21 mouse cellular contexts compared by ENCODE assay signal in the genomic region with DNA sequence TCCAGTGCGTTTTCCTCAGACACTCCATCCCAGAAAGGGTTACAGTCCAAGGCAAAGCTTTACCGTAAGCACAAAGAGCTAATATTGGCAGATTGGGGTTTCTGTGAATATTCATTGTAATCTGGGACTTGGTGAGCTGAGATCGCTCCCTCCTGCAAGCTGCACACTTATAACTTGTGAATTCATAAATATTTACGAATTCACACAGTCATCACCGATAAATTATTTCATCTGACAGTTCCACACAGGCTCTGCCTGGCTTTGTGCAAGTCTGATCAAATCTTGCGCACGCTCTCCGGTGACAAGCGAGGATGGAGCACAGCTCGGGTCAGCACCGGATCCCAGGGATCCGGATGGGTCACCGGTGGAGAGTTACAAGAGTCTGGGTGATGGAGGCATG. TPM values are rescaled to one million over a fixed set of nuclear protein-coding genes. Genes with fewer than 3 reads are reported as not detected.
DNase-seq lines count a peak whose midpoint lies in the region; ATAC-seq and TF ChIP-seq lines count a peak whose summit lies in the region.
"Had no signal": no experiment of that assay in that cellular context is flagged by ENCODE, and none has a peak within 500 bp of the region (broad histone marks: within the 10 kb centered on the region; RNA-seq: fewer than 3 reads in every experiment).

No protein-coding gene starts in this region.

- peaks cover 19 to 26% of the 10 kb centered on the region in 2 experiments for H3K4me1 ChIP-seq in heart, embryonic 14.5 days (ENCODE audit: control insufficient read depth in 2 of 2, insufficient read depth in 2 of 2, low read length in 2 of 2)
- H3K4me1 ChIP-seq in hindbrain, embryonic 14.5 days (replicated peaks; ENCODE audit: control insufficient read depth, insufficient read depth, low read length), result peaks cover 20% of the 10 kb centered on the region; the same call in 1 of the 2 replicates
- H3K4me1 ChIP-seq in midbrain, postnatal 0 days (ENCODE audit: insufficient read depth, low read length), result peaks cover 12% of the 10 kb centered on the region; the same call in 1 of the 2 replicates
- H3K4me1 ChIP-seq: liver, embryonic 13.5 days had no signal

- H3K27me3 ChIP-seq in heart, embryonic 14.5 days (ENCODE audit: control insufficient read depth, insufficient read depth, low read length), result no peaks in the 10 kb centered on the region
- no peaks in the 10 kb centered on the region for H3K27me3 ChIP-seq in hindbrain, embryonic 14.5 days (ENCODE audit: control insufficient read depth, insufficient read depth, low read length)
- H3K27me3 ChIP-seq in midbrain, postnatal 0 days (ENCODE audit: insufficient read depth, low read length), result no peaks in the 10 kb centered on the region
- H3K27me3 ChIP-seq: liver, embryonic 13.5 days had no signal

- no peaks in the 10 kb centered on the region for H3K9me3 ChIP-seq in heart, embryonic 14.5 days (ENCODE audit: control insufficient read depth, low read length)
- no peaks in the 10 kb centered on the region for H3K9me3 ChIP-seq in hindbrain, embryonic 14.5 days (ENCODE audit: control insufficient read depth, low read length)
- no peaks in the 10 kb centered on the region for H3K9me3 ChIP-seq in midbrain, postnatal 0 days (ENCODE audit: low read length)
- H3K9me3 ChIP-seq: liver, embryonic 13.5 days had no signal

- no peak for TF ChIP-seq POLR2A in brain, embryonic 14.5 days (IDR thresholded peaks at IDR 0.05; ENCODE audit: borderline replicate concordance, extremely low read depth, insufficient read depth, insufficient read length, poor library complexity, severe bottlenecking)

- H3K4me3 ChIP-seq in heart, embryonic 14.5 days (ENCODE audit: control insufficient read depth in 1 of 2, insufficient read depth in 1 of 2, low read depth in 1 of 2, low read length in 2 of 2), result no peak overlapping the region
- H3K4me3 ChIP-seq in hindbrain, embryonic 14.5 days (replicated peaks; ENCODE audit: low read length), result no peak overlapping the region
- no peak overlapping the region for H3K4me3 ChIP-seq in midbrain, postnatal 0 days (ENCODE audit: low read depth, low read length)
- H3K4me3 ChIP-seq: gastrocnemius, adult 2 months; liver, embryonic 13.5 days had no signal

- no peaks in the 10 kb centered on the region for H3K36me3 ChIP-seq in heart, embryonic 14.5 days (ENCODE audit: control insufficient read depth, insufficient read depth, low read length)
- no peaks in the 10 kb centered on the region for H3K36me3 ChIP-seq in hindbrain, embryonic 14.5 days (replicated peaks; ENCODE audit: control insufficient read depth, insufficient read depth)
- no peaks in the 10 kb centered on the region for H3K36me3 ChIP-seq in midbrain, postnatal 0 days (ENCODE audit: insufficient read depth, low read length)
- H3K36me3 ChIP-seq: G1E; liver, embryonic 13.5 days had no signal

- no peak for ATAC-seq in heart, embryonic 14.5 days (ENCODE audit: insufficient number of reproducible peaks, insufficient read depth, low FRiP score, low read depth)
- ATAC-seq in hindbrain, embryonic 14.5 days (ENCODE audit: low FRiP score), result no peak
- ATAC-seq in midbrain, postnatal 0 days (ENCODE audit: low FRiP score), result no peak

- no peak for TF ChIP-seq CTCF in brain, embryonic 14.5 days (IDR thresholded peaks at IDR 0.05; ENCODE audit: borderline replicate concordance, extremely low read depth, insufficient read depth, insufficient read length)
- TF ChIP-seq CTCF in midbrain, postnatal 0 days (IDR thresholded peaks at IDR 0.05), result no peak

- H3K4me2 ChIP-seq in heart, embryonic 14.5 days (ENCODE audit: low read length), result no peak overlapping the region
- no peak overlapping the region for H3K4me2 ChIP-seq in hindbrain, embryonic 14.5 days (replicated peaks)
- no peak overlapping the region for H3K4me2 ChIP-seq in midbrain, postnatal 0 days (ENCODE audit: low read depth, low read length, poor library complexity, severe bottlenecking)
- H3K4me2 ChIP-seq: liver, embryonic 13.5 days had no signal

- H3K9ac ChIP-seq in heart, embryonic 14.5 days (ENCODE audit: low read length), result no peak overlapping the region
- no peak overlapping the region for H3K9ac ChIP-seq in hindbrain, embryonic 14.5 days
- H3K9ac ChIP-seq in midbrain, postnatal 0 days (replicated peaks; ENCODE audit: low read length, poor library complexity, severe bottlenecking), result 0 out of 2 replicates have a peak overlapping the region, but pooled peaks have one; percentile 5
- H3K9ac ChIP-seq: liver, embryonic 13.5 days had no signal

- peak overlapping the region; percentile 75 to 79; a peak in 3 of 4 replicates for H3K27ac ChIP-seq in heart, embryonic 14.5 days (replicated peaks in 1 of 2; ENCODE audit: control insufficient read depth in 1 of 2, insufficient read depth in 1 of 2, low read depth in 2 of 2, low read length in 2 of 2)
- H3K27ac ChIP-seq in hindbrain, embryonic 14.5 days, result peak overlapping the region; percentile 68
- H3K27ac ChIP-seq in midbrain, postnatal 0 days (ENCODE audit: low read depth, low read length), result peak overlapping the region; percentile 55
- H3K27ac ChIP-seq: gastrocnemius, adult 2 months; liver, embryonic 13.5 days had no signal

- DNase-seq in heart, adult 11 months, result no peak
- peak; percentile 90 for DNase-seq in brain, embryonic 14.5 days (ENCODE audit: low read depth)
- DNase-seq in hindbrain, embryonic 14.5 days (ENCODE audit: low spot score), result no peak
- no peak for DNase-seq in midbrain, postnatal 0 days (ENCODE audit: low spot score)
- no peak for DNase-seq in adrenal gland, postnatal 36 days
- DNase-seq in right cerebral cortex, postnatal 4 days, result no peak
- DNase-seq in urinary bladder, adult 2 months (ENCODE audit: low spot score), result no peak
- DNase-seq: adrenal gland, postnatal 25 days; B cell, adult 2 months; gastrocnemius, adult 2 months; liver, embryonic 13.5 days; lung, postnatal 14 days; thymus, adult 2 months had no signal

- WGBS in heart, embryonic 14.5 days, result 84% methylated on average over 13 of the region's 13 CpGs
- 50% methylated on average over 13 of the region's 13 CpGs for WGBS in hindbrain, embryonic 14.5 days
- WGBS in midbrain, postnatal 0 days, result 38% methylated on average over 13 of the region's 13 CpGs

RNA-seq across cellular contexts. Expression of gene Gm26897, which starts 16.4 kb away (rescaled TPM):
- not detected in 2 replicates for polyA plus RNA-seq in heart, embryonic 14.5 days (2014; fragmentation: Nextera tagmentation; extraction: Ambion mirVana)
- polyA plus RNA-seq in brain, embryonic 14.5 days (2012; rRNA removed), result not detected in 2 replicates
- polyA plus RNA-seq in hindbrain, embryonic 14.5 days (2014; fragmentation: Nextera tagmentation; extraction: Ambion mirVana), result not detected in 2 replicates
- not detected in 2 replicates for total RNA-seq in midbrain, postnatal 0 days (2014; rRNA removed)
- polyA plus RNA-seq in midbrain, postnatal 0 days (2015; fragmentation: Nextera tagmentation; extraction: Ambion mirVana), result not detected in 2 replicates
- total RNA-seq in adrenal gland, postnatal 36 days (2021), result not detected
- not detected in 2 replicates for polyA plus RNA-seq in urinary bladder, adult 2 months (2012; rRNA removed)
- total RNA-seq: adrenal gland, postnatal 25 days; common myeloid progenitor, adult 5-6 weeks; G1E; gastrocnemius, adult 2 months; heart, postnatal 10 days; layer of hippocampus, adult 8-10 months; left cerebral cortex, postnatal 36 days; monocyte, adult 5-6 weeks had no signal
- polyA plus RNA-seq: G1E; kidney, embryonic 14.5 days; liver, embryonic 13.5 days; thymus, adult 2 months had no signal
